Mouse (Mus musculus) heart, postnatal 0 days (tissue): Measurements from ENCODE around the gene Gm11027. TPM values are rescaled to one million over a fixed set of nuclear protein-coding genes. Genes with fewer than 3 reads are reported as not detected.

Experiments used
- ATAC-seq: fragments of 200-750 bp; cut with Nextera tagmentation; 2 replicates; pipeline ENCODE4 v1.8.0; 2017; ENCODE audit warnings: low read depth, moderate number of reproducible peaks, moderate library complexity; ENCODE audit not compliant: insufficient read depth
- DNase-seq: peaks from one replicate; pipeline ENCODE4 v3.0.0-alpha.2; 2016; ENCODE audit warnings: low spot score
- H3K27ac ChIP-seq: fragments of 300-500 bp; sonication (generic); 2 replicates; pipeline ENCODE4 v1.5.1; 2014; ENCODE audit warnings: low read depth, mild to moderate bottlenecking
- H3K27me3 ChIP-seq: fragments of 300-500 bp; sonication (generic); 2 replicates; pipeline ENCODE4 v1.6.1; 2014; ENCODE audit warnings: low read length, mixed read lengths; ENCODE audit not compliant: control insufficient read depth, insufficient read depth
- H3K36me3 ChIP-seq: fragments of 300-500 bp; sonication (generic); replicated peaks from 2 replicates; pipeline ENCODE4 v1.6.1; 2014; ENCODE audit warnings: low read length, mixed read lengths; ENCODE audit not compliant: control insufficient read depth, insufficient read depth
- H3K4me1 ChIP-seq: fragments of 300-500 bp; sonication (generic); 2 replicates; pipeline ENCODE4 v1.6.1; 2014; ENCODE audit warnings: antibody characterized with exemption; ENCODE audit not compliant: control insufficient read depth, insufficient read depth
- H3K4me2 ChIP-seq: fragments of 300-500 bp; sonication (generic); 2 replicates; pipeline ENCODE4 v1.6.1; 2014; ENCODE audit warnings: low read depth, mild to moderate bottlenecking, low read length, moderate library complexity
- H3K4me3 ChIP-seq: fragments of 300-500 bp; sonication (generic); 2 replicates; pipeline ENCODE4 v1.5.1; 2014; ENCODE audit warnings: low read depth, low read length
- H3K9ac ChIP-seq: fragments of 300-500 bp; sonication (generic); replicated peaks from 2 replicates; pipeline ENCODE4 v1.6.1; 2014; ENCODE audit warnings: low read depth, low read length, mixed read lengths
- H3K9me3 ChIP-seq: fragments of 300-500 bp; sonication (generic); replicated peaks from 2 replicates; pipeline ENCODE4 v1.6.1; 2016; ENCODE audit warnings: low read length; ENCODE audit not compliant: control insufficient read depth
- CTCF ChIP-seq: IDR thresholded peaks from 2 replicates; pipeline ENCODE4 v1.5.1; 2016; ENCODE audit warnings: antibody characterized with exemption, control low read depth, low read depth
- EP300 ChIP-seq: IDR thresholded peaks from 2 replicates; pipeline ENCODE4 v1.6.1; 2016; ENCODE audit warnings: antibody characterized with exemption, low read depth
- WGBS: fragments of 180-500 bp; shearing (Covaris S2); extraction: QIAGEN DNeasy Blood & Tissue Kit; methylation state at CpG from one replicate; pipeline ENCODE4 v1.1.7; 2014; 5-methylcytosine and 5-hydroxymethylcytosine counted together
- polyA plus RNA-seq: library from polyadenylated mRNA; unstranded; fragments of >200 nt; fragmentation: Nextera tagmentation; extraction: Ambion mirVana; gene quantifications from 2 replicates; pipeline ENCODE4 v1.2.1, GENCODE M21; 2015
- total RNA-seq: library from RNA; depleted of rRNA; stranded (reverse); fragments of >200 nt; gene quantifications from 2 replicates; pipeline ENCODE4 v1.2.3, GENCODE M21; 2014; ENCODE audit warnings: low replicate concordance

Gene Gm11027
- total and polyA plus RNA-seq, 2 experiments from 2014 or later: not detected

- peaks cover 57% of the 10 kb centered on the region for H3K27me3 ChIP-seq
- no peak overlapping the region for H3K4me2 ChIP-seq
- WGBS: 95% methylated on average over 2 of the region's 2 CpGs
- no peak overlapping the region for H3K9ac ChIP-seq
- TF ChIP-seq EP300 (no peak), CTCF (no peak)
- H3K4me1 ChIP-seq: no peaks in the 10 kb centered on the region
- H3K36me3 ChIP-seq: no peaks in the 10 kb centered on the region
- no peak overlapping the region for H3K4me3 ChIP-seq
- no peaks in the 10 kb centered on the region for H3K9me3 ChIP-seq
- ATAC-seq: no peak
- H3K27ac ChIP-seq: no peak overlapping the region
- DNase-seq: no peak
These were observed 4.1 kb upstream of the Gm11027 start for GRCm38 (mm10) chr12:116271071-116271470.

DNA sequence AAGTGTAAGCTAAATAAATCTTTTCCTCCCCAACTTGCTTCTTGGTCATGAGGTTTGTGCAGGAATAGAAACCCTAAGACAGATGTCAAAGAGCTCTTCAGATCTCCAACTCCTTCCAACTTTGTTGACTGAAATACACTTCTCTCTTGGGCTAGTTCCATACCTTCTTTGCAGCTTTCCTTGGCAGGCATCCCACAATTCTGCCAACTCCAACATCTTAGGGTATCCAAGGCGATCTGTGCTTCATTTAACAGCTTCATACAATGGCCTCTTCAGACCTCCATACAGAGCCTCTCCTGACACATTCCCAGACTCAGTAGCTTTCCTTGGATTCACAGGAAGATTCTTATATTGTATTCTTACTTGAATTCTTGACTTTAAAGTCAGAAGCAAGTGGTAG, 1.5 kb upstream of the Gm11027 start:
- H3K4me1 ChIP-seq: no peaks in the 10 kb centered on the region
- 39% methylated on average over 1 of the region's 1 CpGs for WGBS
- peaks cover 38% of the 10 kb centered on the region for H3K27me3 ChIP-seq
- no peak overlapping the region for H3K27ac ChIP-seq
- no peak overlapping the region for H3K9ac ChIP-seq
- ATAC-seq (no peak), DNase-seq (no peak)
- H3K4me2 ChIP-seq: no peak overlapping the region
- TF ChIP-seq CTCF (no peak), EP300 (no peak)
- H3K9me3 ChIP-seq: no peaks in the 10 kb centered on the region
- H3K36me3 ChIP-seq: no peaks in the 10 kb centered on the region
- no peak overlapping the region for H3K4me3 ChIP-seq

- 78% methylated on average over 4 of the region's 4 CpGs for WGBS
- no peaks in the 10 kb centered on the region for H3K9me3 ChIP-seq
- H3K36me3 ChIP-seq: no peaks in the 10 kb centered on the region
- ATAC-seq (no peak), DNase-seq (no peak)
- no peak overlapping the region for H3K27ac ChIP-seq
- H3K4me3 ChIP-seq: no peak overlapping the region
- TF ChIP-seq CTCF: no peak
- no peak for TF ChIP-seq EP300
- no peak overlapping the region for H3K4me2 ChIP-seq
- H3K27me3 ChIP-seq: peaks cover 19% of the 10 kb centered on the region; the same call in 1 of the 2 replicates
- no peak overlapping the region for H3K9ac ChIP-seq
- H3K4me1 ChIP-seq: no peaks in the 10 kb centered on the region
These were observed 445 bp downstream of the Gm11027 start for GRCm38 (mm10) chr12:116275631-116276030.

DNA sequence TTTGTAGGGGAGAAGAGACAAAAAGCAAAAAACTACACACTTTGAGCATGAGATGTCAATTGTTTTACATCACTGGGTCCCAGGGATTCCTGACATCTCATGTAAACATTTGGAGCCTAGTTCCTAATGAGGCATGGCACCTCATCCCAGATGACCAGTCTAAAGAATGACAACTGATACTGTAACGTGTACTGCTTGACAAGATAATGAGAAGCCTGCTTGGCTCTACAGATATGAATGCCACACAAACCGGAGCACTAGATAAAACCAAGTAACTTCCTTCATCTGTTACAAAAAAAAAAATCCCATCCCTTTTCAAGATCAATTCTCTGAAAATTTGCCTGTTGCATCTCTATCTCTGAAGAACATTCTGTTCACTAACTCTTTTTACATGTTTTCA, 1.8 kb downstream of the Gm11027 start:
- 43% methylated on average over 2 of the region's 2 CpGs for WGBS
- H3K4me3 ChIP-seq: no peak overlapping the region
- H3K36me3 ChIP-seq: no peaks in the 10 kb centered on the region
- no peaks in the 10 kb centered on the region for H3K9me3 ChIP-seq
- H3K27me3 ChIP-seq: peaks cover 10% of the 10 kb centered on the region; the same call in 1 of the 2 replicates
- no peak for ATAC-seq
- TF ChIP-seq CTCF: no peak
- TF ChIP-seq EP300: no peak
- H3K27ac ChIP-seq: no peak overlapping the region
- H3K4me1 ChIP-seq: no peaks in the 10 kb centered on the region
- H3K9ac ChIP-seq: no peak overlapping the region
- DNase-seq: no peak
- no peak overlapping the region for H3K4me2 ChIP-seq

DNA sequence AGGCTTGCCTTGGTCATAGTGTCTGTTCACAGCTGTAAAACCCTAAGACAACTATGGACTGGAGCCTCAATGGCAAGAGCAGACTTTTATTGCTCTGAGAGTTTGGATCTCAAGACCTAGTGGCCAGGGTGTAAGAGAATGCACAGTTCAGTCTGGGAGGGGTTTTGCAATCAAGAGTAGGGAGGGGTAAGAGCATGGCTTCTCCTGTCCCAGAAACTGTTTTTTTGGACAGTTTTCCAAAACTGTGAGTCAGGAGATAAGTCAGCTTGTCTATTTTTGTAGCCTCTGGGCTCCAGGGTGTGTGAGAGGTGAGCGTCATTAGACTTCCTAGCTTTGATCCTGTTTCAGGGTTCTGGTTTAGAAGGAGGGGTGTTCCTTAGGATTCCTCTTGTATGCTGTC, 3.4 kb downstream of the Gm11027 start:
- H3K36me3 ChIP-seq: no peaks in the 10 kb centered on the region
- no peak for TF ChIP-seq EP300
- TF ChIP-seq CTCF: no peak
- no peak overlapping the region for H3K4me3 ChIP-seq
- peaks cover 2% of the 10 kb centered on the region; the same call in 1 of the 2 replicates for H3K4me1 ChIP-seq
- H3K27ac ChIP-seq: no peak overlapping the region
- H3K9ac ChIP-seq: no peak overlapping the region
- ATAC-seq (no peak), DNase-seq (no peak)
- no peaks in the 10 kb centered on the region for H3K9me3 ChIP-seq
- no peak overlapping the region for H3K4me2 ChIP-seq
- 0 out of 2 replicates have a peak, but pooled peaks cover 2% of the 10 kb centered on the region for H3K27me3 ChIP-seq
- 80% methylated on average over 1 of the region's 1 CpGs for WGBS

DNA sequence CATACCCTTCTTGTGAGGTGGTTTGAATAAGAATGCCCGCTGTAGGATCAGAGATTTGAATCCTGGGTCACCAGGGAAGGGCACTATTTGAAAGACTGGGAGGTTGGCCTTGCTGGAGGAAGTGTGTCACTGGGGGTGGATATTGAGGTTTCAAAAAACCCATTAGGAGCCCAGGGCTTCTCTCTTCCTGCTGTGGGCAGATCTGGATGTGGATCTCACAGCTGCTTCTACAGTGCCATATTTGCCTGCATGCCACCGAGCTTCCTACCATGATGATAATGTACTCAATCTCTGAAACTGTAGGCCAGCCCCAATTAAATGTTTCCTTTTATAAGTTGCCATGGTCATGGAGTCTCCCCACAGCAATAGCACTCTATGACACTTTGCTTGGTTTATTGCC, 4.0 kb downstream of the Gm11027 start:
- 92% methylated on average over 2 of the region's 2 CpGs for WGBS
- no peak for ATAC-seq
- Histone ChIP-seq H3K27ac (no peak overlapping the region), H3K9ac (no peak overlapping the region), H3K4me2 (no peak overlapping the region), H3K4me1 (peaks cover 3% of the 10 kb centered on the region; the same call in 1 of the 2 replicates), H3K27me3 (0 out of 2 replicates have a peak, but pooled peaks cover 2% of the 10 kb centered on the region), H3K9me3 (no peaks in the 10 kb centered on the region), H3K36me3 (no peaks in the 10 kb centered on the region), H3K4me3 (no peak overlapping the region)
- TF ChIP-seq EP300 (no peak), CTCF (no peak)
- no peak for DNase-seq
